Mouse (Mus musculus) midbrain, embryonic 10.5 days (tissue): ENCODE measurements around the gene C4b. TPM values are rescaled to one million over a fixed set of nuclear protein-coding genes. Genes with fewer than 3 reads are reported as not detected.
"Not testable (repeated sequence)": the region's sequence is repeated elsewhere in the genome, so short reads cannot be mapped to it uniquely, and the experiment has no call there.

ENCODE experiments used
- DNase-seq: peaks from one replicate; pipeline ENCODE4 v3.0.0-alpha.2; 2017; ENCODE audit warnings: low spot score
- H3K27ac ChIP-seq: fragments of 300-500 bp; sonication (generic); replicated peaks from 2 replicates; pipeline ENCODE4 v1.5.1; 2016; ENCODE audit warnings: mild to moderate bottlenecking
- H3K27me3 ChIP-seq: fragments of 300-500 bp; sonication (generic); 2 replicates; pipeline ENCODE4 v1.6.1; 2016; ENCODE audit warnings: low read depth, mild to moderate bottlenecking; ENCODE audit not compliant: poor library complexity, severe bottlenecking
- H3K36me3 ChIP-seq: fragments of 300-500 bp; sonication (generic); 2 replicates; pipeline ENCODE4 v1.6.1; 2016; ENCODE audit warnings: mild to moderate bottlenecking, moderate library complexity
- H3K4me1 ChIP-seq: fragments of 300-500 bp; sonication (generic); 2 replicates; pipeline ENCODE4 v1.6.1; 2016
- H3K4me3 ChIP-seq: fragments of 300-500 bp; sonication (generic); 2 replicates; pipeline ENCODE4 v1.5.1; 2016; ENCODE audit warnings: mild to moderate bottlenecking, moderate library complexity
- H3K9me3 ChIP-seq: fragments of 300-500 bp; sonication (generic); replicated peaks from 2 replicates; pipeline ENCODE4 v1.6.1; 2016; ENCODE audit warnings: mild to moderate bottlenecking
- WGBS: fragments of 180-500 bp; shearing (Covaris S2); methylation state at CpG from one replicate; pipeline ENCODE4 v1.1.7; 2016; 5-methylcytosine and 5-hydroxymethylcytosine counted together
- polyA plus RNA-seq: library from polyadenylated mRNA; unstranded; fragments of >200 nt; fragmentation: Nextera tagmentation; extraction: Ambion mirVana; gene quantifications from 2 replicates; pipeline ENCODE4 v1.2.1, GENCODE M21; 2016

Gene C4b
- not detected in 2 replicates for polyA plus RNA-seq

GRCm38 (mm10) chr17:34743719-34744118 is at the start of gene C4b:
C4b (minus strand) TSS chr17:34743882.
- H3K27ac ChIP-seq = no peak within 1 kb of the TSS
- H3K36me3 ChIP-seq = no peaks in the 10 kb centered on the region
- no peaks in the 10 kb centered on the region for H3K4me1 ChIP-seq
- H3K4me3 ChIP-seq = no peak within 1 kb of the TSS
- no peaks in the 10 kb centered on the region for H3K27me3 ChIP-seq
- WGBS = 93% methylated on average over 7 of the region's 7 CpGs
- DNase-seq = no peak
- H3K9me3 ChIP-seq = peaks cover 14% of the 10 kb centered on the region

DNA sequence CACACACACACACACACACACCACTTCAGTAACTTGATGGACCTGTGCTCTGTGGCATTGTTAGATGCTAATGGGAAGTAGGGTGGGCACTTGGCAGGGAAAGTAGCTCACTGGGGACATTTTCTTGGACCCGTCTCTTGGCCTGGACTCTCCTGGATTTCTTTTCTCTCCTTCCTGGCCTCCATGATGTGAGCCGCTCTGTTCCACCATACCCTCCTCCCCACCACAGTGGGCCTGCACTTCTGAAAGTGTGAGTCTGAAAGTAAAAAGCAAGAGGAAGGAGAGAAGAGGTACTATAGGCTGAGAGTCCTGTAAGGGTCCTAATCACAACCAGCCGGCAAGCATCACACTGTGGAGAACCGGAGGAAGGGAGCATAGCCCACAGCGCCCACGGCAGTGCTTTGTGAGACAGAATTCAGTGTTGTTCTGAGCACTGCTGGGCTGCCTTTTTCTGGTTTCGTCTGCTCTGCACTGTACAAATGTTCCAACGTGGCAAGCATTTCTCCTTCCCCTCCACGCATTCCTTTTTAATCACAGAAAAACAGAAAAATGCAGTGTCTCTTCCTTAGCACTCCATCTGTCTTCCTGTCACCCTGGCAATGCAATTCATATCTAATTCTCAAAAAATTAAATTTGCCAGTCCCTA is 34.1 kb upstream of the C4b start:
- 91% methylated on average over 9 of the region's 9 CpGs for whole genome bisulfite sequencing
- H3K27me3 ChIP-seq = no peaks in the 10 kb centered on the region
- H3K36me3 ChIP-seq = no peaks in the 10 kb centered on the region
- no peak overlapping the region for H3K4me3 ChIP-seq
- no peak overlapping the region for H3K27ac ChIP-seq
- DNase-seq = no peak
- H3K4me1 ChIP-seq = no peaks in the 10 kb centered on the region
- H3K9me3 ChIP-seq = peaks cover 28% of the 10 kb centered on the region

DNA sequence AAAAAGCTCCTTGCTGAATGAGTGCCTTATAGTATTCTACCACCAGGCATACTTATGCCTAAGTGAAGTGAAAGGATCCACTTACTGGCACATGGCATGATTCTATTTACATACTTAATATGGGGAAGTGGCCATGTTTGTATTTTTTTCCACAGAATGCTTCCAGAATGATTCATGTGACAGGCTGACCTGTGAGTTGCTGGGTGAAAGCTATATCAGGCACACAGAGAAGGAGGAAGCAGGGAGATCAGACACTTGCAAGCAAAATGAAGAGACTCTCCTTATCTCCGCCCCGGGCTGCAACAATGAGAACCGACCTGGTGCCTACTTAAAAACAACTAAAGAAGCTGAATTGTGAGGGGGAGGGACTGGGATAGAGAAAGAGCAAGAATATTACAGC is 17.8 kb upstream of the C4b start:
- H3K4me1 ChIP-seq = no peaks in the 10 kb centered on the region
- H3K27me3 ChIP-seq = no peaks in the 10 kb centered on the region
- DNase-seq = no peak
- no peaks in the 10 kb centered on the region for H3K36me3 ChIP-seq
- H3K4me3 ChIP-seq = no peak overlapping the region
- H3K9me3 ChIP-seq = peaks cover 5% of the 10 kb centered on the region; the same call in 1 of the 2 replicates
- WGBS = 85% methylated on average over 3 of the region's 3 CpGs
- H3K27ac ChIP-seq = no peak overlapping the region

- peaks cover 29% of the 10 kb centered on the region for H3K9me3 ChIP-seq
- no peaks in the 10 kb centered on the region for H3K27me3 ChIP-seq
- WGBS = 82% methylated on average over 5 of the region's 5 CpGs
- no peak overlapping the region for H3K27ac ChIP-seq
- H3K4me3 ChIP-seq = no peak overlapping the region
- no peaks in the 10 kb centered on the region for H3K36me3 ChIP-seq
- DNase-seq = no peak
- H3K4me1 ChIP-seq = no peaks in the 10 kb centered on the region
Observed at GRCm38 (mm10) chr17:34746531-34746930, 2.8 kb upstream of the C4b start.

GRCm38 (mm10) chr17:34745166-34745565 is 1.5 kb upstream of the C4b start:
- H3K4me3 ChIP-seq, H3K27ac ChIP-seq, H3K27me3 ChIP-seq, H3K36me3 ChIP-seq, H3K4me1 ChIP-seq, DNase-seq: not testable (repeated sequence)
- peaks cover 28% of the 10 kb centered on the region for H3K9me3 ChIP-seq
- 88% methylated on average over 4 of the region's 4 CpGs for WGBS

GRCm38 (mm10) chr17:34744611-34745010 is 929 bp upstream of the C4b start:
- not testable (repeated sequence) for DNase-seq, H3K27me3 ChIP-seq, H3K4me3 ChIP-seq, H3K36me3 ChIP-seq, H3K27ac ChIP-seq, H3K4me1 ChIP-seq
- WGBS = 89% methylated on average over 6 of the region's 6 CpGs
- H3K9me3 ChIP-seq = peaks cover 23% of the 10 kb centered on the region

GRCm38 (mm10) chr17:34744206-34744605 is 524 bp upstream of the C4b start:
- DNase-seq = no peak
- H3K27ac ChIP-seq = no peak overlapping the region
- H3K36me3 ChIP-seq = no peaks in the 10 kb centered on the region
- 89% methylated on average over 6 of the region's 6 CpGs for WGBS
- no peaks in the 10 kb centered on the region for H3K4me1 ChIP-seq
- no peaks in the 10 kb centered on the region for H3K27me3 ChIP-seq
- H3K4me3 ChIP-seq = no peak overlapping the region
- peaks cover 19% of the 10 kb centered on the region for H3K9me3 ChIP-seq

- Histone ChIP-seq H3K9me3 (no peaks in the 10 kb centered on the region), H3K4me1 (no peaks in the 10 kb centered on the region), H3K27ac (no peak overlapping the region), H3K27me3 (no peaks in the 10 kb centered on the region), H3K36me3 (no peaks in the 10 kb centered on the region), H3K4me3 (no peak overlapping the region)
- WGBS = 76% methylated on average over 4 of the region's 4 CpGs
- DNase-seq = no peak
Observed at GRCm38 (mm10) chr17:34740280-34740679, 3.4 kb downstream of the C4b start.

DNA sequence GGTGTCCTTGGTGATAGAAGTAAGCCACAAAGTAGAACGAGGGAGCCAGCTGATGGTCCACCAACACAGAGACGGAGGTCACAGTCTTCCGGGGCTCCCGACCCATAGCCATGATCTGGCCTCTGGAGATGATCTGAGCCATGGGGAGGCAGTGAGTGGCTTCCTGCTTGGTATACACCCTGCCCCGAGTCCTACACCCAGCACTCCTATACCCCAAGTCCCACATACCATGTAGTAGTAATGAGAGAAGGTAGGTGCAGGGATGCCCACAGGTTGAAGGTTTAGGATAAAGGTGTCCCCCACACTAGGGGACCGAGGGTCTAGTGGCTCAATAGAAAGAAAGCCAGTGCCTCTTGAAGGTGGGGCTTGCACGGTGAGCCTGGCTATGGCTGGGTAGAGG is 4.0 kb downstream of the C4b start:
- H3K4me1 ChIP-seq, H3K4me3 ChIP-seq, H3K27ac ChIP-seq, H3K9me3 ChIP-seq, DNase-seq, H3K27me3 ChIP-seq, H3K36me3 ChIP-seq: not testable (repeated sequence)
- WGBS = 90% methylated on average over 7 of the region's 7 CpGs

DNA sequence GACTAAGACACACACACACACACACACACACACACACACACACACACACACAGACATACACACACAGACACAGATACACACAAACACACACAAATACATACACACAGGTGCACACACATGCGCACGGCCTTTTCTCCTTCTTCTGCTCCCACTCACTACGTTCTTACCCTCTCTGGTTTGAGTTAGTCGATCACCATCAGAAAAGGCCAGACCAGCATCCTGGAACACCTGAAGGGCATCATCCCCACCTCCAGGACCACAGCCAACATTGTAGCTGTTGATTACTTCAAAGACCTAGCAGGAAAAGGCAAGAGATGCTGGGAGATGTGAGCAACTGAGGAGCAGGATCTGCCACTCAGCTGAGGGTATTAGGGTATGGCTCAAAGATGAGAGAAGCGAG is 6.2 kb downstream of the C4b start:
- H3K27me3 ChIP-seq, H3K9me3 ChIP-seq, H3K27ac ChIP-seq, H3K4me3 ChIP-seq, H3K4me1 ChIP-seq, DNase-seq, H3K36me3 ChIP-seq: not testable (repeated sequence)
- 80% methylated on average over 5 of the region's 5 CpGs for WGBS

DNA sequence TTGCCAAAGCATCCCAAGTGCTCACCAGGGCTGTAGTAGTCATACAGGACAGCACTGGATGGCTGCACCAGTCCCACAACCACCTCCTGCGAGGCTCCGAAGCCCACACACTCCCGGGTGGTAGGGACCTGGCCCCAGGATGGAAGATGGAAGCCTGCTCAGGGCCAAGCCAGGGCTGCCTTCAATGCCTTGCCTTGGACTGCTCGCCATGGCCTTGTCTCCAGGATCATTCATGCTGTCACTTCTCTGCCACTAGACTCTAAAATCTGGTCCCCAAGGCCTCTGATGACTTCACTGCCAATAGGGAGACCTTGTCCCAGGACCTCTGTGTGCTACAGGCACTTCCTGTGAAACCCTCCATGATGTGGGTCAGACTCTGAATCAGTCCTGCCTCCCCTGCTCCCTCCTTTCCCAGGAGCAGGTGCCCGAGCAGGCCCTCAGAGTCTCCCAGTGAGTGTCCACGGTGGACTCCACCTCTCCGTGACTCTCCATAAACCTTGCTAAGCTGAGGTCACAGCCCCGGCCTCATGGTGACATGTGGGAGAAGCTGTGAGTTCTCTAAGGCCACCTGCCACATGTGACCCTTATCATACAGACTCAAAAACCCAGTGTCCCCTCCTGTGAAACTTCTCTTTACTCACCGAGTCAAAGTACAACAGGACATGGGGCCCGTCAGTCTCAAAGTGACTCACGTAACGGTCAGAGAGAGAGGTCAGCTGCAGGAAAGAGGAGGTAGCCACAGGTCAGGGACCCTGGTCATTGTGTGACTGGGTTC is 13.7 kb downstream of the C4b start:
- WGBS = 89% methylated on average over 12 of the region's 12 CpGs

GRCm38 (mm10) chr17:34729155-34729554 is 14.5 kb downstream of the C4b start:
- H3K27ac ChIP-seq, H3K9me3 ChIP-seq, H3K36me3 ChIP-seq, H3K4me3 ChIP-seq, H3K4me1 ChIP-seq, H3K27me3 ChIP-seq, DNase-seq: not testable (repeated sequence)
- 84% methylated on average over 11 of the region's 11 CpGs for WGBS

More for the DNA sequence above, 13.7 kb downstream of the C4b start:
- not testable (repeated sequence) for H3K9me3 ChIP-seq, DNase-seq, H3K27ac ChIP-seq, H3K4me1 ChIP-seq, H3K36me3 ChIP-seq, H3K27me3 ChIP-seq, H3K4me3 ChIP-seq

- no peak overlapping the region for H3K27ac ChIP-seq
- H3K9me3 ChIP-seq = peaks cover 6% of the 10 kb centered on the region
- no peaks in the 10 kb centered on the region for H3K4me1 ChIP-seq
- H3K4me3 ChIP-seq = no peak overlapping the region
- 85% methylated on average over 2 of the region's 2 CpGs for WGBS
- H3K27me3 ChIP-seq = no peaks in the 10 kb centered on the region
- DNase-seq = no peak
- no peaks in the 10 kb centered on the region for H3K36me3 ChIP-seq
Observed at GRCm38 (mm10) chr17:34727887-34728286, 15.8 kb downstream of the C4b start.
